Mouse (Mus musculus) neural tube, embryonic 11.5 days (tissue): ENCODE data around the gene Gm15319. TPM values are rescaled to one million over a fixed set of nuclear protein-coding genes. Genes with fewer than 3 reads are reported as not detected.
A peak's percentile ranks its signal among the peaks of the same experiment; 100 is the strongest.
"Not testable (repeated sequence)": the region's sequence is repeated elsewhere in the genome, so short reads cannot be mapped to it uniquely, and the experiment has no call there.

Experiments used
- ATAC-seq: fragments of 200-750 bp; cut with Nextera tagmentation; 2 replicates; pipeline ENCODE4 v1.8.0; 2017; ENCODE audit warnings: moderate number of reproducible peaks, mild to moderate bottlenecking, moderate TSS enrichment, moderate library complexity; ENCODE audit not compliant: insufficient read depth, low FRiP score, low TSS enrichment
- DNase-seq: peaks from one replicate; pipeline ENCODE4 v3.0.0-alpha.2; 2015; ENCODE audit warnings: low spot score
- H3K27ac ChIP-seq: fragments of 300-500 bp; sonication (generic); 2 replicates; pipeline ENCODE4 v1.5.1; 2014; ENCODE audit warnings: low read depth, mild to moderate bottlenecking, low read length
- H3K27me3 ChIP-seq: fragments of 300-500 bp; sonication (generic); 2 replicates; pipeline ENCODE4 v1.6.1; 2014; ENCODE audit warnings: mild to moderate bottlenecking, low read length, mixed read lengths; ENCODE audit not compliant: control insufficient read depth, insufficient read depth
- H3K36me3 ChIP-seq: fragments of 300-500 bp; sonication (generic); 2 replicates; pipeline ENCODE4 v1.6.1; 2014; ENCODE audit warnings: mild to moderate bottlenecking, low read length, moderate library complexity, mixed read lengths; ENCODE audit not compliant: control insufficient read depth, insufficient read depth
- H3K4me1 ChIP-seq: fragments of 300-500 bp; sonication (generic); 2 replicates; pipeline ENCODE4 v1.6.1; 2014; ENCODE audit warnings: low read length, mixed read lengths; ENCODE audit not compliant: control insufficient read depth, insufficient read depth
- H3K4me2 ChIP-seq: fragments of 300-500 bp; sonication (generic); 2 replicates; pipeline ENCODE4 v1.6.1; 2014; ENCODE audit warnings: low read depth, mild to moderate bottlenecking, moderate library complexity
- H3K4me3 ChIP-seq: fragments of 300-500 bp; sonication (generic); 2 replicates; pipeline ENCODE4 v1.5.1; 2014; ENCODE audit warnings: low read depth, low read length
- H3K9ac ChIP-seq: fragments of 300-500 bp; sonication (generic); 2 replicates; pipeline ENCODE4 v1.6.1; 2014; ENCODE audit warnings: mild to moderate bottlenecking, low read length
- H3K9me3 ChIP-seq: fragments of 300-500 bp; sonication (generic); 2 replicates; pipeline ENCODE4 v1.6.1; 2016; ENCODE audit warnings: low read length; ENCODE audit not compliant: control insufficient read depth
- WGBS: fragments of 180-500 bp; shearing (Covaris S2); extraction: QIAGEN DNeasy Blood & Tissue Kit; methylation state at CpG from one replicate; pipeline ENCODE4 v1.1.7; 2014; 5-methylcytosine and 5-hydroxymethylcytosine counted together
- polyA plus RNA-seq: library from polyadenylated mRNA; unstranded; fragments of >200 nt; fragmentation: Nextera tagmentation; extraction: Ambion mirVana; gene quantifications from 2 replicates; pipeline ENCODE4 v1.2.1, GENCODE M21; 2014

Gene Gm15319
- not detected in 2 replicates for polyA plus RNA-seq

- not testable (repeated sequence) for H3K9me3 ChIP-seq, DNase-seq, H3K4me3 ChIP-seq, ATAC-seq, H3K4me2 ChIP-seq, H3K27me3 ChIP-seq, H3K36me3 ChIP-seq, H3K9ac ChIP-seq, H3K4me1 ChIP-seq, H3K27ac ChIP-seq
- no CpG with 5 or more reads among the region's 2 CpGs for WGBS
Measured at GRCm38 (mm10) chr8:20363110-20363509, at the start of gene Gm15319. Gene Gm15319 (minus strand): TSS chr8:20363210.

GRCm38 (mm10) chr8:20410355-20410754 lies 47.3 kb upstream of the Gm15319 start:
- H3K4me2 ChIP-seq, H3K9ac ChIP-seq, H3K27me3 ChIP-seq, H3K27ac ChIP-seq, H3K4me3 ChIP-seq, H3K4me1 ChIP-seq, H3K9me3 ChIP-seq, DNase-seq, H3K36me3 ChIP-seq, ATAC-seq: not testable (repeated sequence)
- no CpG with 5 or more reads among the region's 3 CpGs for WGBS

DNA sequence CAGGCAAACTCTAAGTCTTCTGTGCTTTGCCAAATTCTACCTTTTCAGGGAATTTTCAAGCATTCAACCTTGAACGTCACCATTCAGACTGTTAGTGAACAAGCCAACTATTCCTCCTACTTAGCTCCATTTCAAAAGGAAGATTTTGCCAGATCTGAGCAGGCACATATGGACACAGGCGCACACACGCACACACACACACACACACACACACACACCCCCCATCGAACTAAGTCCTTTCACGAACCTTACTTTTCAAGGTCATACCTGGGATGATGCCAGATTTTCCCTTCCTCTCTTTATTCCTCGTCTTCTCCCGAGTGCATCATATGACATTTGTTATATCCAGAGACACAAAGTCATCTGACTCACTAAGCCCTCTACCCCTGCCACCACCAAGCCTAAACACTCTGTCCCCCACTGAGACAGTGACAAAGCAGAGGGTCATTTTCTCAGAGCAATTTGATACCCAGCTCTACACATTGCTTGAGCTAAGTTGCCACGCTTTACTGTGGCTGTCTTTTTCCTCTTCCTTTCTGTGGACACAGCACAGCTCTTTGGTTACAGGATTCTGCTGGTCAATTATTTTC lies 45.5 kb upstream of the Gm15319 start:
- DNase-seq, H3K4me1 ChIP-seq, H3K9ac ChIP-seq, H3K4me2 ChIP-seq, H3K36me3 ChIP-seq, H3K4me3 ChIP-seq, H3K9me3 ChIP-seq, H3K27ac ChIP-seq, H3K27me3 ChIP-seq, ATAC-seq: not testable (repeated sequence)
- 92% methylated on average over 6 of the region's 8 CpGs for WGBS

- not testable (repeated sequence) for H3K27ac ChIP-seq, H3K36me3 ChIP-seq, H3K4me1 ChIP-seq, H3K4me3 ChIP-seq, DNase-seq, H3K9me3 ChIP-seq, H3K4me2 ChIP-seq, H3K27me3 ChIP-seq, H3K9ac ChIP-seq
- WGBS, result 26% methylated on average over 2 of the region's 7 CpGs
- ATAC-seq, result 0 out of 2 replicates have a peak, but pooled peaks have one; percentile 60
Measured at GRCm38 (mm10) chr8:20389363-20389739, 26.3 kb upstream of the Gm15319 start.

GRCm38 (mm10) chr8:20388706-20389362 lies 25.8 kb upstream of the Gm15319 start:
- H3K4me3 ChIP-seq, H3K4me1 ChIP-seq, H3K27ac ChIP-seq, H3K27me3 ChIP-seq, H3K4me2 ChIP-seq, H3K9me3 ChIP-seq, DNase-seq, H3K36me3 ChIP-seq, H3K9ac ChIP-seq: not testable (repeated sequence)
- no CpG with 5 or more reads among the region's 7 CpGs for WGBS
- ATAC-seq, result peak; percentile 48; the same call in 1 of the 2 replicates

DNA sequence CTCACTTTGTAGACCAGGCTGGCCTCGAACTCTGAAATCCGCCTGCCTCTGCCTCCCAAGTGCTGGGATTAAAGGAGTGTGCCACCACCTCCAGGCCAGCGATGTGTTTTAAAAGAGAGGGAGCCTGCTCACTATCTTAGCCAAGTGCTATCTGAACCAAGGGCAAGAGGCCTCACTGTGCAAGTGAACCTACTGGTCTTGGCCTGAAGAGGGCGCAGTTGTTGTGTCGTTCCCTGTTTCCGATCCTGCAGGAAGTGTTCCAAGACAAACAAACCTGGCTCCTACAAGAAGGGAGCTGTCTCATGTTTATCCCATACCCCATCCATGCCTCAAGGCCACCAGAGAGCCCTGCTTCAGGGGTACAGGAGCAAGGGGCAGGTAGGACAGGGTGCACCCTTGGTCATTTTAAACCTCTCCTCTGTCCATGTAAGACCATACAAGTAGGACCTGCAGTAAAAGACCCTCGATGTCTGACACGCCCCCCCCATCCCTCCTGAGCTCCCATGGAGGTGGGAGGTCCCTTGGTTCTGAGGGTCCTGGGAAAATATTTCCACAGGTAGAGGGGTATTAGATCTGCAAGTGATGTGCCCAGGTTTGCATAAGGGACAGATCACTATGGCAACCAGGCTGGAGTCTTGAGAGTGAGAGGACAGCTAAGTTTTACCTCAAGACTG lies 24.2 kb upstream of the Gm15319 start:
- H3K27ac ChIP-seq, ATAC-seq, DNase-seq, H3K4me3 ChIP-seq, H3K9ac ChIP-seq, H3K4me1 ChIP-seq, H3K27me3 ChIP-seq, H3K36me3 ChIP-seq, H3K4me2 ChIP-seq, H3K9me3 ChIP-seq: not testable (repeated sequence)
- WGBS, result 87% methylated on average over 2 of the region's 8 CpGs

DNA sequence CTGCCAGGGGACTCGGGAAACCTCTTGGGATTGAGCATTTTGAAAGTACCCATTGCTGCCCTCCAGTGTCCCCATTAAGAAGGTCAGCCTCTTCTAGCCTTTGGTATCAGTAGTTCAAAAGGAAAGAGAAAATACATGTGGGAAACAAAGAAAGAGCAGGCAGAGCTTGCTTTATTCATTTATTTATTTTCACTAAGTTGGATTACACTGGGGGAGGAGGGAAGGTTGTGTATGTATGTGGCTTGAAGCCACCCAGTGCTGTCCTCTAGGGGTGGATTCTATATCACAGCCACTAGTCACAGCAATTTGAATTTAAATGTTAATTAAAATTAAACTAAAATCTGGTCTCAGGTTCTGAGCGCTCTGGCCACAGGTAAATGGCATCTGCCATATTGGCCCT lies 22.0 kb upstream of the Gm15319 start:
- not testable (repeated sequence) for H3K4me1 ChIP-seq, H3K36me3 ChIP-seq, DNase-seq, H3K9me3 ChIP-seq, H3K27me3 ChIP-seq, H3K4me3 ChIP-seq, H3K9ac ChIP-seq, ATAC-seq, H3K4me2 ChIP-seq, H3K27ac ChIP-seq
- WGBS, result no CpG with 5 or more reads among the region's 2 CpGs

GRCm38 (mm10) chr8:20384131-20384530 lies 21.1 kb upstream of the Gm15319 start:
- not testable (repeated sequence) for H3K4me1 ChIP-seq, H3K27me3 ChIP-seq, H3K36me3 ChIP-seq, H3K27ac ChIP-seq, H3K4me2 ChIP-seq, H3K9ac ChIP-seq, ATAC-seq, H3K4me3 ChIP-seq, DNase-seq, H3K9me3 ChIP-seq
- WGBS, result 88% methylated on average over 7 of the region's 9 CpGs

DNA sequence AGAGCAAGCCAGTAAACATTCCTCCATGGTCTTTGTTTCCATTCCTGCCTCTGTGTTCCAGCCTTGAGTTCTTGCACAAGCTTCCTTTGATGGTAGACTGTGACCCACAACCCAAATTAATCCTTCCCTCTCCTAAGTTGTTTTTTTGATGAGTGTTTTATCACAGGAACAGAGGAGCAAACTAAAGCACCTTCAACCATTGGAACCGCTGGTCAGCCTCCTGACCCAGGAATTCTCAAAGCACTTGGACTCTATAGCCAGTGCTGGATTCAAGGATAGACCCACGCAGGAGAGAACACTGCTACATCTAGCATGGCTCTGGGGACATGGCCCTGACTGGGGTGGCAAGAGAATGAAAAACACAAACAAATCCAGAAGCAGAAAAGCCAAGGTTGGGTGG lies 19.1 kb upstream of the Gm15319 start:
- 80% methylated on average over 2 of the region's 2 CpGs for WGBS
- not testable (repeated sequence) for H3K27ac ChIP-seq

More for the DNA sequence above, 19.1 kb upstream of the Gm15319 start:
- H3K4me1 ChIP-seq, ATAC-seq, H3K4me3 ChIP-seq, H3K4me2 ChIP-seq, DNase-seq, H3K9ac ChIP-seq, H3K27me3 ChIP-seq, H3K36me3 ChIP-seq, H3K9me3 ChIP-seq: not testable (repeated sequence)
